Mouse (Mus musculus): ENCODE measurements around the gene Rhox6. TPM values are rescaled to one million over a fixed set of nuclear protein-coding genes. Genes with fewer than 3 reads are reported as not detected.
"Not testable (repeated sequence)": the region's sequence is repeated elsewhere in the genome, so short reads cannot be mapped to it uniquely, and the experiment has no call there.

Gene Rhox6
- polyA plus RNA-seq (2015; fragmentation: Nextera tagmentation; extraction: Ambion mirVana) = not detected in 2 replicates

- ATAC-seq (replicated peaks; ENCODE audit: insufficient number of reproducible peaks, insufficient read depth, low FRiP score, low read depth); H3K9me3 ChIP-seq (replicated peaks); H3K4me1 ChIP-seq (replicated peaks); H3K4me2 ChIP-seq; H3K9ac ChIP-seq; H3K36me3 ChIP-seq; H3K27me3 ChIP-seq; H3K4me3 ChIP-seq; H3K27ac ChIP-seq: not testable (repeated sequence)
- WGBS = 79% methylated on average over 4 of the region's 12 CpGs
These were observed at the start of gene Rhox6 for GRCm38 (mm10) chrX:37826610-37827009. Gene Rhox6, plus strand, starts transcription at chrX:37826910.

- no peak overlapping the region for H3K4me3 ChIP-seq
- no peak overlapping the region for H3K27ac ChIP-seq
- ATAC-seq (replicated peaks; ENCODE audit: insufficient number of reproducible peaks, insufficient read depth, low FRiP score, low read depth) = no peak
- H3K4me1 ChIP-seq (replicated peaks) = no peaks in the 10 kb centered on the region
- WGBS = 78% methylated on average over 15 of the region's 15 CpGs
- H3K36me3 ChIP-seq = no peaks in the 10 kb centered on the region
- no peaks in the 10 kb centered on the region for H3K27me3 ChIP-seq
- no peak overlapping the region for H3K4me2 ChIP-seq
- no peak overlapping the region for H3K9ac ChIP-seq
- H3K9me3 ChIP-seq (replicated peaks) = no peaks in the 10 kb centered on the region
These were observed 19.2 kb upstream of the Rhox6 start for GRCm38 (mm10) chrX:37807286-37808080.

GRCm38 (mm10) chrX:37809396-37809795, 17.3 kb upstream of the Rhox6 start:
- no peak overlapping the region for H3K4me2 ChIP-seq

GRCm38 (mm10) chrX:37811179-37811578, 15.5 kb upstream of the Rhox6 start:
- Histone ChIP-seq H3K4me3 (no peak overlapping the region), H3K4me1 (replicated peaks) (no peaks in the 10 kb centered on the region), H3K27ac (no peak overlapping the region), H3K36me3 (no peaks in the 10 kb centered on the region), H3K9me3 (replicated peaks) (no peaks in the 10 kb centered on the region), H3K9ac (no peak overlapping the region), H3K27me3 (no peaks in the 10 kb centered on the region), H3K4me2 (no peak overlapping the region)
- WGBS = 26% methylated on average over 5 of the region's 5 CpGs
- no peak for ATAC-seq (replicated peaks; ENCODE audit: insufficient number of reproducible peaks, insufficient read depth, low FRiP score, low read depth)

More at GRCm38 (mm10) chrX:37809396-37809795, 17.3 kb upstream of the Rhox6 start:
- Histone ChIP-seq H3K36me3 (no peaks in the 10 kb centered on the region), H3K9ac (no peak overlapping the region), H3K9me3 (replicated peaks) (no peaks in the 10 kb centered on the region), H3K27me3 (no peaks in the 10 kb centered on the region), H3K4me1 (replicated peaks) (no peaks in the 10 kb centered on the region), H3K4me3 (no peak overlapping the region), H3K27ac (no peak overlapping the region)
- 84% methylated on average over 2 of the region's 2 CpGs for WGBS
- no peak for ATAC-seq (replicated peaks; ENCODE audit: insufficient number of reproducible peaks, insufficient read depth, low FRiP score, low read depth)

GRCm38 (mm10) chrX:37815665-37816064, 11.0 kb upstream of the Rhox6 start:
- Histone ChIP-seq H3K4me1 (replicated peaks) (no peaks in the 10 kb centered on the region), H3K27me3 (no peaks in the 10 kb centered on the region), H3K27ac (no peak overlapping the region), H3K4me3 (no peak overlapping the region), H3K9me3 (replicated peaks) (no peaks in the 10 kb centered on the region), H3K36me3 (no peaks in the 10 kb centered on the region), H3K4me2 (no peak overlapping the region), H3K9ac (no peak overlapping the region)
- ATAC-seq (replicated peaks; ENCODE audit: insufficient number of reproducible peaks, insufficient read depth, low FRiP score, low read depth) = no peak
- WGBS = 65% methylated on average over 10 of the region's 10 CpGs

- H3K9me3 ChIP-seq (replicated peaks); H3K9ac ChIP-seq; H3K27me3 ChIP-seq; H3K4me1 ChIP-seq (replicated peaks); H3K4me2 ChIP-seq; H3K36me3 ChIP-seq; H3K27ac ChIP-seq; ATAC-seq (replicated peaks; ENCODE audit: insufficient number of reproducible peaks, insufficient read depth, low FRiP score, low read depth); H3K4me3 ChIP-seq: not testable (repeated sequence)
- WGBS = 66% methylated on average over 8 of the region's 8 CpGs
These were observed 4.7 kb downstream of the Rhox6 start, which contains the start of gene Rhox7a for GRCm38 (mm10) chrX:37831386-37831785. Gene Rhox7a, plus strand, starts transcription at chrX:37831686.

GRCm38 (mm10) chrX:37871641-37872040, 44.9 kb downstream of the Rhox6 start:
- WGBS = 95% methylated on average over 2 of the region's 2 CpGs
- ATAC-seq (replicated peaks; ENCODE audit: insufficient number of reproducible peaks, insufficient read depth, low FRiP score, low read depth) = no peak
- no peaks in the 10 kb centered on the region for H3K27me3 ChIP-seq
- H3K4me2 ChIP-seq = no peak overlapping the region
- no peak overlapping the region for H3K9ac ChIP-seq
- no peaks in the 10 kb centered on the region for H3K9me3 ChIP-seq (replicated peaks)
- no peaks in the 10 kb centered on the region for H3K36me3 ChIP-seq
- H3K27ac ChIP-seq = no peak overlapping the region
- no peaks in the 10 kb centered on the region for H3K4me1 ChIP-seq (replicated peaks)
- H3K4me3 ChIP-seq = no peak overlapping the region

GRCm38 (mm10) chrX:37878844-37879243, 52.1 kb downstream of the Rhox6 start, which contains the start of gene Rhox8:
Gene Rhox8, minus strand, starts transcription at chrX:37878944.
- Histone ChIP-seq H3K4me1 (replicated peaks) (no peaks in the 10 kb centered on the region), H3K36me3 (no peaks in the 10 kb centered on the region), H3K27me3 (no peaks in the 10 kb centered on the region), H3K9ac (no peak within 1 kb of the TSS), H3K27ac (no peak within 1 kb of the TSS), H3K4me2 (no peak within 1 kb of the TSS), H3K4me3 (no peak within 1 kb of the TSS), H3K9me3 (replicated peaks) (no peaks in the 10 kb centered on the region)
- ATAC-seq (replicated peaks; ENCODE audit: insufficient number of reproducible peaks, insufficient read depth, low FRiP score, low read depth) = no peak
- 75% methylated on average over 4 of the region's 4 CpGs for WGBS

Other genes starting within 250 kb of the Rhox6 start
- not detected in 2 replicates for gene Rhox3f, start 245.9 kb upstream of the Rhox6 start, polyA plus RNA-seq (2015; fragmentation: Nextera tagmentation; extraction: Ambion mirVana)
- gene Rhox4f, start 219.2 kb upstream of the Rhox6 start, polyA plus RNA-seq (2015; fragmentation: Nextera tagmentation; extraction: Ambion mirVana) = not detected in 2 replicates
- not detected in 2 replicates for gene Rhox3g, start 198.3 kb upstream of the Rhox6 start, polyA plus RNA-seq (2015; fragmentation: Nextera tagmentation; extraction: Ambion mirVana)
- not detected in 2 replicates for gene Rhox2g, start 183.4 kb upstream of the Rhox6 start, polyA plus RNA-seq (2015; fragmentation: Nextera tagmentation; extraction: Ambion mirVana)
- not detected in 2 replicates for gene Rhox4g, start 175.6 kb upstream of the Rhox6 start, polyA plus RNA-seq (2015; fragmentation: Nextera tagmentation; extraction: Ambion mirVana)
- not detected in 2 replicates for gene Rhox3h, start 158.1 kb upstream of the Rhox6 start, polyA plus RNA-seq (2015; fragmentation: Nextera tagmentation; extraction: Ambion mirVana)
- not detected in 2 replicates for gene Rhox2h, start 153.6 kb upstream of the Rhox6 start, polyA plus RNA-seq (2015; fragmentation: Nextera tagmentation; extraction: Ambion mirVana)
- gene Rhox5, start 22.1 kb upstream of the Rhox6 start, polyA plus RNA-seq (2015; fragmentation: Nextera tagmentation; extraction: Ambion mirVana) = 11.0 and 12.3 TPM in 2 replicates
- not detected in 2 replicates for gene Rhox7a, start 4.8 kb downstream of the Rhox6 start, polyA plus RNA-seq (2015; fragmentation: Nextera tagmentation; extraction: Ambion mirVana)
- gene Rhox8, start 52.0 kb downstream of the Rhox6 start, polyA plus RNA-seq (2015; fragmentation: Nextera tagmentation; extraction: Ambion mirVana) = 0.10 TPM in 1 of 2 replicates, not detected in the other
- gene Rhox7b, start 70.3 kb downstream of the Rhox6 start, polyA plus RNA-seq (2015; fragmentation: Nextera tagmentation; extraction: Ambion mirVana) = not detected in 2 replicates
- not detected in 2 replicates for gene Rhox9, start 74.9 kb downstream of the Rhox6 start, polyA plus RNA-seq (2015; fragmentation: Nextera tagmentation; extraction: Ambion mirVana)
- not detected in 2 replicates for gene Btg1-ps1, start 191.9 kb downstream of the Rhox6 start, polyA plus RNA-seq (2015; fragmentation: Nextera tagmentation; extraction: Ambion mirVana)
- not detected in 2 replicates for gene Btg1-ps2, start 216.2 kb downstream of the Rhox6 start, polyA plus RNA-seq (2015; fragmentation: Nextera tagmentation; extraction: Ambion mirVana)
- not detected in 2 replicates for gene Rhox10, start 239.6 kb downstream of the Rhox6 start, polyA plus RNA-seq (2015; fragmentation: Nextera tagmentation; extraction: Ambion mirVana)

Data from heart, embryonic 15.5 days (tissue).